Mouse (Mus musculus) liver, embryonic 18 days (tissue): ENCODE measurements around the gene Fbxo46. TPM values are rescaled to one million over a fixed set of nuclear protein-coding genes. Genes with fewer than 3 reads are reported as not detected.

Experiments
- polyA plus RNA-seq: library from polyadenylated mRNA; depleted of rRNA; stranded (reverse); fragments of >200 nt; gene quantifications from 2 replicates; pipeline ENCODE4 v1.2.3, GENCODE M21; 2012; rRNA removed

Fbxo46 gene
- polyA plus RNA-seq = 2.1 and 2.2 TPM in 2 replicates

DNA sequence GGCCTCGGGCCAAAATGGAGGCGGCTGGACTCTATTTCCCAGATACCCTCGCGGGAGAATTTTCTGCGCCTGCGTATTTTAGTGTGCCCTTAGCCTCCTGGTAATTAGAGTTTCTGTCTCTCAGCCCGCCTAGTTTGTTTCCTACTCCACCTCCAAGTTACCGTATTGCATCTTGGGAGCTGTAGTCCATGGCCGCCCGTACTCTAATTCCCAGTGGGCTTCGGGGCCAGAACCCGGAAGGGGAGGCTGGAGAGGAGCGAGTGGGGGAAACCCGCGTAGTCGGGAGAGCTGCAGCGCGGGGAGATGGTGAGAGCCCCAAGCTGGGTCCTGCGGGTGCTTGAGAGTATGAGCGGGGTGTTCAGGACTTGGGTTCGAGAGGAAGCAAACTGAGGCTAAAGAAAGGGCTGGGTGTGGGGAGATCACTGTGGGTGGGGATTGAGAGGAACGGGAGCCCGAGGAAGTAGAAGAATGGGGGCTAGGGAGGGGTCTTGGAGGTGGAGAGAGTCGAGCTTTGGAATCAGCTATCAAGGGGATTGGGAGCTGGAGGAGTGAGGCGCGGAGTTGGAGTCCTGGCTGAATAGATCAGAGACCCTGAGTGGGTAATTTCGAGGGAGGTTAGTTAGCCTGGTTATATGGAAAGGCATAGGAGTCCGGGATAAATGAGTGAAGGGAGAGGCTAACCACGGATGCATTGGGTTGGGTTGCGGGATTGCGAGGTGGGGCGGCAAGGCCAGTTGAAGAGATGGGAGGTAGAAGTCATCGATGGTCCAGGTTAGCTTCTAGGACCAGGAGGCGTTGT lies at the start of gene Fbxo46:
Fbxo46 (plus strand) TSS at position 229 of the 799 bp plus-strand sequence.

DNA sequence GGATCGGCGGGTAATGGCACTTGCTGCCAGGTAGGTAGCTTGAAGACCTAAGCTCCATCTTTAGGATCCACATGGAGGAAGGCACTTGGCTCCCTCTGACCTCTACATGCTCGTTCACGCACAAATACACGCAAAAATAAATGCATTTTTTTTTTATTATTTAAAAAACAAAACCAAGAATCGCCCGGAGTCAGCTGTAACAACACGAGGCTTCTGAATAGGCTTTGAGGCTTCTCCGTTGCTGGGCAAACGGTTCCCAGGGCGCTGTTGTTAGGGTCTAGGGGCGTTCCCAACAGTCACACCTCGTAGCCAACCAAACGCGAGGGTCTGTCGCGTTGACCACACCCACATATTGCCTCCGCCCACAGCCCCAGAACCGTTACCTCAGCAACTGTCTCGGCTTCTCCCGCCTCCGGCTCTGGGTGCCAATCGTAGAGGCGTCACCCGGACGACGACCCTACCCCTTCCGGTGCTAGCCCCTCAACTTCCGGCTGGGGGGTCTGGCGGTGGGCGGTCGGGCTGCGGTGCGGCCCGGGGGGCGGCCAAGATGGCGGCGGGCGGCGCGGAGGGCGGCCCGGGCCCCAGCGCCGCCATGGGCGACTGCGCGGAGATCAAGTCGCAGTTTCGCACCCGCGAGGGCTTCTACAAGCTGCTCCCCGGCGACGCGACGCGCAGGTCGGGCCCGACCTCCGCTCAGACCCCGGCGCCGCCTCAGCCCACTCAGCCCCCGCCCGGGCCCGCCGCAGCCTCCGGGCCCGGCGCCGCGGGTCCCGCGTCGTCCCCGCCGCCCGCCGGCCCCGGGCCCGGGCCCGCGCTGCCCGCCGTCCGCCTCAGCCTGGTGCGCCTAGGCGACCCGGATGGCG lies 43.7 kb upstream of the Fbxo46 start, which contains the start of gene Dmwd:
Dmwd (plus strand) TSS at position 505 of the 863 bp plus-strand sequence.

GRCm38 (mm10) chr7:19083701-19084100 lies 36.0 kb upstream of the Fbxo46 start, which contains the start of gene Dmpk:
TSS of gene Dmpk (plus strand) at chr7:19083849.

GRCm38 (mm10) chr7:19094471-19094825 lies 25.2 kb upstream of the Fbxo46 start, which contains the start of gene Six5:
TSS of gene Six5 (plus strand) at chr7:19094594.

DNA sequence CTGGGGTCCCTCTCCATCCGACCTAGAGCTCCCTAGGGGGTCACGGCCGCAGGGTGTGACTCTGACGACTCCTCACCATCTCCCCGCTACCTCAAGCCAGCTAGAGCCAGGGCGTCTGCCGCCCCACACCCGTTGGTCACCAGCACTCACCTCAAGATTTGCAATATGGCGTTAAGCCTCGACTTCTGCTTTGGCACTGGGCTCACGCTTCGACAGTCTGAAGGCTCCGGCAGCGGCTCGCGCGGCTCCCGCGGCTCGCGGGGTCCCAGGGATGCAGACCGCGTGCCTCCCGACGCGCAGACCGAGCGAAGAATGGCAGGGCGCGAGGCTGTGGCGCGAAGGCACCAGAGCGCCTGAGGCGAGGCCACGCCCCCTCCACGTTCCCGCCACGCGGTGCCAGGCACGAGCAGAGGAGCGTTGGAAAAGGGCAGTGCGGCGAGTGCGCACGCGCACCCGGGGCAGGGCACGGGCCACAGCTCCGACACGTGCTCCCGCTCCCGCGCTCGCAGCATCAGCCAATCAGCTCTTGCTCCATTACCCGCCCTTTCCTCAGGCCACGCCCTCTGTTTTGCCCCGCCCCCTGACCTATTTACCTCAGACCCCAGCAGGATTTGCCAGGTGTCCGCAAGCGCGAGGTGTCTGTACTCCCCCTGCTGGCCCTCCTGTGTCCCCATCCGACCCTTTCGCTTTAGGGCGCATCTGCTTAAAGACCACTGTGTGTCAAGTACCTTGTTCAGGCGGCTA lies 1.5 kb upstream of the Fbxo46 start, which contains the start of gene Gm4969:
Gm4969 (minus strand) TSS at position 341 of the 744 bp plus-strand sequence.

GRCm38 (mm10) chr7:19148875-19149541 lies 29.3 kb downstream of the Fbxo46 start, which contains the start of gene Qpctl:
TSS of gene Qpctl (minus strand) at chr7:19149291.

GRCm38 (mm10) chr7:19149626-19150025 lies 30.0 kb downstream of the Fbxo46 start, which contains the start of gene Snrpd2:
TSS of gene Snrpd2 (plus strand) at chr7:19149722.

DNA sequence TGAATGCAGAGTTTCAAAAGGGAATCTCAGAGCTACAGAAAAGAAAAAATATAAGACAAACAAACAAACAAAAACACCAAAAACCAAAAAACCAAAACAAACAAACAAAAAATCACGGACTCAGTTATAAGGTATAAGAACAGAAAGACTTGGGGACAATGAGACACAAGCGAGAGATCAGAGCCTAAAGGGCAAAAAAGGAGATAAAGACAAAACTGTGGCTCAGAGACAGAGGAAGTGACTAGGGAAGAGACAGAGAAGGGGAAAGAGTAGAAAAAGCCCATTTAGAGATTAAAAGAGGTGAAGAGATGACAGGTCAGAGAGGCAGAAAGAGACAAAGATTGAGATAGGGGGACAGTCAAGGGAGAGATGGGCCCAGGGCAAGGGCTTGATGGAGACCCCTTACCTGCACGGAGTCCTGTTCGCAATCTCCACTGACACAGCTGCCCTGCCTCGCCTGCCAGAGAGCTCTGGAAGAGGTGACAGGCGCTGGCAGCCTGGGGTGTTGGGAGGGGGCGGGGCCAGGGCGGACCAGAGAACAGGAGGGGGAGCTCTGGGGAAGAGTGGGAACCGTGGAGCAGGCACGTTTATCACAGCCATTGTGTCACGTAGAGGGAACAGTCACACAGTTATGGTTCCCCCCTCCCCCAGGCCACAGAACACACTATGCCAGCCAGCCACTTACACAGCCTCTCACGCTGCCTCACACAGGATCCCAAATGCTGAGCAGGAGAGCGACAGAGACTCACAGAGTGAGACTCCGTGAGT lies 46.2 kb downstream of the Fbxo46 start, which contains the start of gene Gipr:
Gipr (minus strand) TSS at position 472 of the 768 bp plus-strand sequence.

DNA sequence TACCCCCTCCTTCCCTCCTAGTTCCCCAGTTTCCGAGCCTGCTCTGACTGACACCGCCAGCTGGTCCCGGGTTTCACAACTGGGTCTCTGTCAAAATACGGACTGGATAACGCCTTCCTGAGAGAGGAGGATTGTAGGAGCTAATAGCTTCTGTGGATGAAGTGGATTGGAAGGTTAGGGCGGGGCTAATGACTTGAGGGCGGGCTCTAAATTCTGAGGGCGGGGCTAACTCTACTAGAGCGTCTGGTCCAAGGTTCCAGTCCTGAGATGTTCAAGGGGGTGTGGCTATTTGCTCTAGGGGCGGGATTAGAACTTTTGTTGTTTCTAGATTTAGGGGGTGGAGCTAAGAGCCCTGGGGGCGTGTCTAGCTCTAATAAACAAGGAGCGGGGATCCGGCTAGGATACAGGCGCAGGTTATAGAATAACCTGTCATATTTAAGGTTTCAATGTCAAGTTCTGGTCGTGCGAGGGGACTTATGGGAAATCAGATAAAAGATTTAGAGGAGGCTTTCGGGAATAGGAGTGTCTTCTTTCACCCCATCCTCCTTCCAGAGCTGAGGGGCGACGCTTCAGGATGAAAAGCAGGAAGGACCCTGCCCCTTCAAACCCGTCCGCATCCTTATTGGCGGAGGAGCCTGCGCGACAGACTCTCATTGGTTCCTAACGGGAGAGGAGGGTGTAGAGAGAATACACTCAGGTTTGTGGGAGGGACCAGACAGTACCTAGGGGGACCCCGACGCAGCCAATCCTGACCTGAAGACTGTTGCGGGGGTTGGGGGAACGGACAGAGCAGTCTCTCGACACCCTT lies 56.3 kb downstream of the Fbxo46 start, which contains the start of gene Eml2:
Eml2 (plus strand) TSS at position 714 of the 808 bp plus-strand sequence.

Other genes with a start within 250 kb of the Fbxo46 start
- 92.2 and 111 TPM in 2 replicates for gene Pglyrp1, start 248.5 kb upstream of the Fbxo46 start, polyA plus RNA-seq
- gene Ccdc61, start 209.4 kb upstream of the Fbxo46 start, polyA plus RNA-seq = 7.7 and 9.0 TPM in 2 replicates
- gene Nova2, start 194.0 kb upstream of the Fbxo46 start, polyA plus RNA-seq = 0.08 and 0.13 TPM in 2 replicates
- not detected in 2 replicates for gene Nanos2, start 132.5 kb upstream of the Fbxo46 start, polyA plus RNA-seq
- 0.18 and 0.19 TPM in 2 replicates for gene Mypop, start 128.6 kb upstream of the Fbxo46 start, polyA plus RNA-seq
- gene Irf2bp1, start 115.8 kb upstream of the Fbxo46 start, polyA plus RNA-seq = 7.0 and 7.7 TPM in 2 replicates
- 33.5 and 37.3 TPM in 2 replicates for gene Foxa3, start 96.3 kb upstream of the Fbxo46 start, polyA plus RNA-seq
- gene Sympk, start 95.5 kb upstream of the Fbxo46 start, polyA plus RNA-seq = 22.4 and 28.2 TPM in 2 replicates
- gene Rsph6a, start 65.2 kb upstream of the Fbxo46 start, polyA plus RNA-seq = not detected in 2 replicates
- gene Dmwd, start 43.6 kb upstream of the Fbxo46 start, polyA plus RNA-seq = 17.7 and 21.3 TPM in 2 replicates
- gene Dmpk, start 36.0 kb upstream of the Fbxo46 start, polyA plus RNA-seq = 28.8 and 30.2 TPM in 2 replicates
- gene Six5, start 25.3 kb upstream of the Fbxo46 start, polyA plus RNA-seq = 5.0 and 6.1 TPM in 2 replicates
- 0.11 and 0.14 TPM in 2 replicates for gene Gm4969, start 1.5 kb upstream of the Fbxo46 start, polyA plus RNA-seq
- gene Qpctl, start 29.4 kb downstream of the Fbxo46 start, polyA plus RNA-seq = 2.8 and 3.1 TPM in 2 replicates
- gene Snrpd2, start 29.9 kb downstream of the Fbxo46 start, polyA plus RNA-seq = 42.5 and 46.3 TPM in 2 replicates
- 1.00 and 2.3 TPM in 2 replicates for gene Gipr, start 46.3 kb downstream of the Fbxo46 start, polyA plus RNA-seq
- 11.2 and 12.9 TPM in 2 replicates for gene Eml2, start 56.6 kb downstream of the Fbxo46 start, polyA plus RNA-seq
- 0.94 and 0.97 TPM in 2 replicates for gene Gpr4, start 92.7 kb downstream of the Fbxo46 start, polyA plus RNA-seq
- gene Opa3, start 108.5 kb downstream of the Fbxo46 start, polyA plus RNA-seq = 6.5 TPM in 2 replicates
- 46.0 and 54.2 TPM in 2 replicates for gene Vasp, start 152.0 kb downstream of the Fbxo46 start, polyA plus RNA-seq
- gene Ppm1n, start 160.2 kb downstream of the Fbxo46 start, polyA plus RNA-seq = 0.06 and 0.12 TPM in 2 replicates
- 3.1 and 3.7 TPM in 2 replicates for gene Rtn2, start 162.8 kb downstream of the Fbxo46 start, polyA plus RNA-seq
- 0.05 TPM in 2 replicates for gene Fosb, start 190.2 kb downstream of the Fbxo46 start, polyA plus RNA-seq
- gene Ercc1, start 224.9 kb downstream of the Fbxo46 start, polyA plus RNA-seq = 7.9 and 9.1 TPM in 2 replicates
- gene Cd3eap, start 239.6 kb downstream of the Fbxo46 start, polyA plus RNA-seq = 4.4 TPM in 2 replicates
- gene Ppp1r13l, start 239.9 kb downstream of the Fbxo46 start, polyA plus RNA-seq = 0.73 and 1.9 TPM in 2 replicates